8 mouse cellular contexts compared by ENCODE assay signal in genomic region chr2:30771368-30771805, GRCm38 (mm10). TPM values are rescaled to one million over a fixed set of nuclear protein-coding genes. Genes with fewer than 3 reads are reported as not detected.
DNase-seq lines count a peak whose midpoint lies in the region; ATAC-seq lines count a peak whose summit lies in the region.

No protein-coding gene starts in this region.

- WGBS in intestine, embryonic 14.5 days: 2% methylated on average over 51 of the region's 51 CpGs
- under 1% methylated on average over 45 of the region's 51 CpGs for WGBS in midbrain, embryonic 15.5 days

- H3K4me3 ChIP-seq in intestine, embryonic 14.5 days (ENCODE audit: low read depth, low read length): peak overlapping the region; percentile 36
- H3K4me3 ChIP-seq in midbrain, embryonic 15.5 days: peak overlapping the region; percentile 43

- 0 out of 2 replicates have a peak, but pooled peaks have one; percentile 22 for ATAC-seq in intestine, embryonic 14.5 days (replicated peaks; ENCODE audit: low FRiP score, low TSS enrichment, low read depth)
- peak; percentile 22 for ATAC-seq in midbrain, embryonic 15.5 days (replicated peaks)
- no peak for ATAC-seq in inflammation-experienced regulatory T-cells, adult 6 months

- H3K4me2 ChIP-seq in intestine, embryonic 14.5 days (ENCODE audit: low read length): peak overlapping the region; percentile 64
- H3K4me2 ChIP-seq in midbrain, embryonic 15.5 days: peak overlapping the region; percentile 92

- H3K9ac ChIP-seq in intestine, embryonic 14.5 days (ENCODE audit: low read length): peak overlapping the region; percentile 46
- peak overlapping the region; percentile 46 for H3K9ac ChIP-seq in midbrain, embryonic 15.5 days

- DNase-seq in cerebellum, adult 8-10 months: peak; percentile 20
- DNase-seq in cerebellum, adult 11 months: no peak
- DNase-seq in right cerebral cortex, adult 18-20 months: peak; percentile 38
- no peak for DNase-seq in right cerebral cortex, postnatal 36 days (ENCODE audit: low spot score in 2 of 2)
- peak; percentile 57 for DNase-seq in intestine, embryonic 14.5 days (ENCODE audit: low spot score)
- no peak for DNase-seq in frontal cortex, postnatal 10 days (ENCODE audit: low spot score in 2 of 2)

- H3K27ac ChIP-seq in intestine, embryonic 14.5 days (ENCODE audit: low read depth): peak overlapping the region; percentile 55
- peak overlapping the region; percentile 75 for H3K27ac ChIP-seq in midbrain, embryonic 15.5 days

- H3K9me3 ChIP-seq in intestine, embryonic 14.5 days (ENCODE audit: control insufficient read depth, low read length): no peaks in the 10 kb centered on the region
- no peaks in the 10 kb centered on the region for H3K9me3 ChIP-seq in midbrain, embryonic 15.5 days

- H3K27me3 ChIP-seq in intestine, embryonic 14.5 days (replicated peaks; ENCODE audit: control insufficient read depth, insufficient read depth, low read length): no peaks in the 10 kb centered on the region
- no peaks in the 10 kb centered on the region for H3K27me3 ChIP-seq in midbrain, embryonic 15.5 days (replicated peaks)

- no peaks in the 10 kb centered on the region for H3K36me3 ChIP-seq in intestine, embryonic 14.5 days (ENCODE audit: control insufficient read depth, insufficient read depth, low read length)
- H3K36me3 ChIP-seq in midbrain, embryonic 15.5 days (replicated peaks): no peaks in the 10 kb centered on the region

- peaks cover 9% of the 10 kb centered on the region; the same call in 1 of the 2 replicates for H3K4me1 ChIP-seq in intestine, embryonic 14.5 days (replicated peaks; ENCODE audit: control insufficient read depth, insufficient read depth, low read length)
- H3K4me1 ChIP-seq in midbrain, embryonic 15.5 days: peaks cover 26% of the 10 kb centered on the region

RNA-seq across cellular contexts. Expression of gene 1700001O22Rik, which starts 32.1 kb away (rescaled TPM):
- 2.1 and 2.2 TPM in 2 replicates for polyA plus RNA-seq in intestine, embryonic 14.5 days (2014; fragmentation: Nextera tagmentation; extraction: Ambion mirVana)
- 1.2 and 1.7 TPM in 2 replicates for polyA plus RNA-seq in midbrain, embryonic 15.5 days (2015; fragmentation: Nextera tagmentation; extraction: Ambion mirVana)
- 1 to 10 TPM in 1 of 3 experiments, under 1 TPM in 2; 0.55 to 2.5 (median 0.84) TPM for polyA plus RNA-seq in inflammation-experienced regulatory T-cells, adult 6 months (2017; shearing (Covaris generic))

RNA-seq across cellular contexts. Expression of gene Ntmt1, which starts 36.2 kb away (rescaled TPM):
- polyA plus RNA-seq in intestine, embryonic 14.5 days (2014; fragmentation: Nextera tagmentation; extraction: Ambion mirVana): 105 and 110 TPM in 2 replicates
- 122 and 123 TPM in 2 replicates for polyA plus RNA-seq in midbrain, embryonic 15.5 days (2015; fragmentation: Nextera tagmentation; extraction: Ambion mirVana)
- polyA plus RNA-seq in inflammation-experienced regulatory T-cells, adult 6 months (2017; shearing (Covaris generic)): 10 to 100 TPM; 27.4 to 34.0 (median 28.7) TPM

RNA-seq across cellular contexts. Expression of gene Asb6, which starts 58.7 kb away (rescaled TPM):
- 25.9 and 31.2 TPM in 2 replicates for polyA plus RNA-seq in intestine, embryonic 14.5 days (2014; fragmentation: Nextera tagmentation; extraction: Ambion mirVana)
- polyA plus RNA-seq in midbrain, embryonic 15.5 days (2015; fragmentation: Nextera tagmentation; extraction: Ambion mirVana): 44.9 and 47.5 TPM in 2 replicates
- 10 to 100 TPM; 36.4 to 43.6 (median 36.4) TPM for polyA plus RNA-seq in inflammation-experienced regulatory T-cells, adult 6 months (2017; shearing (Covaris generic))

Comparison
In these comparisons a context has a peak if more than half of its experiments do, and no peak if none do; other contexts are left out.
1. DNase-seq: peak in cerebellum, adult 8-10 months (single experiment), right cerebral cortex, adult 18-20 months (single experiment) and intestine, embryonic 14.5 days (single experiment); none in cerebellum, adult 11 months (single experiment), right cerebral cortex, postnatal 36 days (0 of 2) and frontal cortex, postnatal 10 days (0 of 2).